Mouse (Mus musculus): Measurements from ENCODE around the gene Rnasek.

Gene Rnasek

DNA sequence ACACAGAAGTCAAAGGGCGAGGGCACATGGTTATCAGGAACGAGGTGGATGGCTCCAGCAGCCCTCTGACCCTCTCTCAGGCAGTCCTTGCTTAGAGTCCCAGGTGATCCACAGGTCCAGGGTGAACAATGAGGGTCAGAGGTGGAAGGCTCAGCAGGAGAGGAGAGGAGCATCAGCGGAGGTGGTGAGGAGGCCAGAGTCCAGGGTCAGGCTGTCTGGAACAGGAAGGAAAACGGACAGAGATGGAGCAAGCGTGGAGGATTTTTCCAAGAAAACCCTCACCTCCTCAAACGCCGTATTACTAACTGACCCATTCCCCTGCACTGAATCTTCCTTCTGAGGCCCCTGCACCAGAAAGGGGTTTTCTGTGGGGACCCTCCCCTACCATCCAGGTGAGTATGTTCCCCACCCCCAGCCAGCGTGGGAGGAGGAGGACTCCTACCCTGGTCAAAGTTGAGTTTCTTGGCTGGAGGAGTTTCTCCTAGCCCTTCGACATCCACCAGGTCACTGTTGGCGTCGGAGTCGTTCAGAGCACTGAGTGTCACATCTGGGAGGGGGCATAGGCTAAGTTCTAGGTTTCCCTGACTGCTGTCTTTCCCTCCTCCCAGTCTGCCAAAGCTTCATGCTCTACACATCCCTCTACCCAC lies 4.3 kb downstream of the Rnasek start:
- DNase-seq, result no peak

DNA sequence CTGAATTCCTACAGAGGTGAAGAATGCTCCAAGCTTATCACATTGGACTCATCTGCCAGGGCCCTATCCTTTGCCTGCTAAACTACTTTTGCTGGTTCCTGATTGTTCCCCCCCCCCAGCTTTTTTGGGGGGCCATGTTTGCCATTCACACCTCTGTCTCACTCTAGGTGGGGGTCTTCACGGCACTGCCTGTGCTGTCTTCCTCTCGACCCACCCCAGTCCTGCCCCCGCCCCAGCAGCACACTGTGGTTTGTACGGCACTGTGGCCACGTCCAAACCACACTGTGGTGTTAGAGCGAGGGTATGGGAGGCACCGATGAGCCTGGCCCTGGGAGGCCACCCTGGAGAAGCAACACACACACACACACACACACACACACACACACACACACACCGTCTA lies 5.1 kb downstream of the Rnasek start:
- no peak for DNase-seq

GRCm38 (mm10) chr11:70234037-70234436 lies 5.6 kb downstream of the Rnasek start:
- no peak for DNase-seq

DNA sequence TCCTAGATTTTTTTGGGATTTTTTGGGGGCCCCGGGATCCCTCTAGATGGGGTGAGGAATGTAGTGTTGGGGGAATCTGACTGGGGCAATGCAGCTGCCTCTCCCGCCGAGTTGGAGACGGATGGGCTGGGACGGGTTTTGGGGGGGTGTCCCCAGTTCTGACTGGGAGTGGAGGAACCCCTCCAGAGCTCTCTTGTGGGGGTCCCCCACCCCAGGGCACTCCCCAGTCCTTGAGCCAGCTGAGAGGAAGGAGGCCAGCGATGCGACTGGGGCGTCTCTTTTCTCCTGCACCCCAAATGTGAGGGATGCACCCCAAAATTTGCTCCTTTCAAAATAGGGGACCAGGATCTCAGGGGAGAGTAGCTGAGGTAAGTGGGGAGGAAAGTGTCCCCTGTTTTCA lies 6.6 kb downstream of the Rnasek start:
- DNase-seq, result no peak

DNA sequence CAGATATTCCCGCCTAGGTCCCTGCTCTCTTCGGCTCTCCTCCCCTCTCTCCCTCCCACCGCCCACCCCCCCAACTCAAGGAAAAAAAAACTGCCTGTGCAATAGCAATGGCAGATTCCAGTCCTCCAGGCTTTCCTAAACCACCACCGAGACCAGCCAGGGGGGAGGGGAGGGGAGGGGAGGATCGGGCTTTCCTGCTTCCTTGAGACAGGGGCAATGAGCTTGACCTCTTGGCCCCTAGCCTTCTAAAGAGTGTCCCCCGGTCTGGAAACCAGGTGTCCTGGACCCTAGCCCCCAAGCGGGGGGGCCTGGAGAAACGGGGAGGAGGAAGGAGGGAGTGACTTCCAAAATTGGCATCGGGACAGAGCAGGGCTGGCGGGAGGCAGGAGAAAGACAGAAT lies 7.1 kb downstream of the Rnasek start:
- DNase-seq, result no peak

DNA sequence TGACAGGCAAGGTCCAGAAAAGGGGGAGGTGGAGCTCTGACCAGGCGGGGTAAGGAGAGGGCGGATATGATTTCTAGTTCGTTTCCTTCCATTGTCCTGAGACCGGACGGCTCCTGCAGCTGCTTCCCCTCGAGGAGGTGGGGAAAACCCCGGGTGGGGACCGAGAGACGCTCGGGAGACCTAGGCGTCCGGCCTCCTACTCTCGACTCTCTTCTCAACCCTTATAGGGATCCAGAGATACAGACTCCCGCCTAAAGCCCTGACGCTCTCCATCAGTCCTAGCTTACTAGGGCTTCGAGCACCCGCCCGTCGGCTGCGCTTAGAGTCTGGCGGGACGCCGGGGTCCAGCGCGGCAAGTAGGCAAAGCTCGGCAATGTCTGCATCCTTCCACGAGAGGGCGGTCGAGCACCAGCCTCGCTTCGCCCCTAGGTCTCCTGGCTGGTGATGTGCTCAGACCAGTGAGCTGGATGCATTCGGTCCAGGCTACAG lies 9.4 kb downstream of the Rnasek start:
- peak; percentile 78 to 82 for DNase-seq

DNA sequence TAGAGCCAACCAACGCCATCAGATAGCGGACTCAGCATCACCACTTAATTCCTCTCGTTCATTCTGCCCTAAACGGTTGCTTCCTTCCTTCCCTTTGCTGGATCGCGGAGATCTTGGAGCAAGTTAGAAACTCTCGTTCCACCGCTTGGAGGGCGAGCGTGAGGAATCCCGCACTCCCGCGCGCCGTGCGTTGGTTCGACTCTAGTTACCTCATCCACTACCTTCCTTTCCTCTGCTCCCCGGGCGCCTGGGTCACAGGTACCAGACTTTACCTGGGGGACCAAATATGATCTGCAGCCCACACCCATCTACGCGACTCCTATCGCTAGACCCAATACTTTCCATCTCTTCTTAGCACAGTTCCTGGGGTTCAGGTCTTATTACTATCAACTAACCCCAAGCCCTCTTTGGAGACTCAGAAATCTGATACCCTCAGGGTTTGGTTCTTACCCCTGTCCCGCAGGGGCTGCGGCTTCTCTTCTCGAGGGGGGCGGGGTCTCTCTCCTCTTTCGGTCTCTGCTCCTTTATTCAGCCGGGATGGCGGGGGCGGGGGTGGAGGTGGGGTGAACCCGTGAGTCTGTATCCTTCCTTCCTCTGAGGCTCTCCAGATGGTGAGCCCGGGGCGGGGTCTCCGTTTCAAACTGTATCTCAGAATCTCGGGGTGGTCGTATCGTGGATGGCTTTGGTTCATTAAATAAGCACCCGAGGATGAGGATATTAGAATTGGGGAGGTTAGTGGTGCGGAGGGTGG lies 10.2 kb downstream of the Rnasek start, which contains the start of gene Bcl6b:
Gene Bcl6b (minus strand): TSS at position 539 of the 751 bp plus-strand sequence.
- DNase-seq, result peak in 1 of 2 experiments; percentile 45

GRCm38 (mm10) chr11:70228828-70229227 lies 10.8 kb downstream of the Rnasek start:
- DNase-seq, result peak; percentile 78 to 82

GRCm38 (mm10) chr11:70227661-70228245 lies 11.9 kb downstream of the Rnasek start:
- DNase-seq, result no peak

DNA sequence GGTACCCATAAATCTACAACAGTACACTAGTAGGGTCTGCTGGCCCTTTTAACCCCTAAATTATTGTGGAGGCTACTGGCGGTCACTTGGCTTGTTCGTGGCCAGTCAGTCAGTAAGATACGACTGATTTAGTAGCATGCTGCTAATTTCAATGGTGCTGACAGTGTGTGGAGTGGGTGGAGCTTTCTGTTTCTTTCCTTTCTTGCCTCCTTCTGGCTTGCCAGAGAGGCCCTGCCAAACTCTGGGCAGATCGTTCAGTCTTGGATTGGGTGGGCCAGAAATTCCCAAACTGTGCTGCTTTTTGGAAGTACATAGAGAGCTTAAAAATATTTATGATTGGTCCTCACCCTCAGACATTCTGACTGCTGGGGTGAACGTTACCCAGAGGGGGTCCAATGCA lies 12.5 kb downstream of the Rnasek start:
- no peak for DNase-seq

GRCm38 (mm10) chr11:70226602-70226890 lies 13.1 kb downstream of the Rnasek start:
- no peak for DNase-seq

GRCm38 (mm10) chr11:70225798-70226601 lies 13.6 kb downstream of the Rnasek start:
- DNase-seq, result no peak

- DNase-seq, result peak in 1 of 2 experiments; percentile 9
Measured at GRCm38 (mm10) chr11:70223724-70224123, 15.9 kb downstream of the Rnasek start.

DNA sequence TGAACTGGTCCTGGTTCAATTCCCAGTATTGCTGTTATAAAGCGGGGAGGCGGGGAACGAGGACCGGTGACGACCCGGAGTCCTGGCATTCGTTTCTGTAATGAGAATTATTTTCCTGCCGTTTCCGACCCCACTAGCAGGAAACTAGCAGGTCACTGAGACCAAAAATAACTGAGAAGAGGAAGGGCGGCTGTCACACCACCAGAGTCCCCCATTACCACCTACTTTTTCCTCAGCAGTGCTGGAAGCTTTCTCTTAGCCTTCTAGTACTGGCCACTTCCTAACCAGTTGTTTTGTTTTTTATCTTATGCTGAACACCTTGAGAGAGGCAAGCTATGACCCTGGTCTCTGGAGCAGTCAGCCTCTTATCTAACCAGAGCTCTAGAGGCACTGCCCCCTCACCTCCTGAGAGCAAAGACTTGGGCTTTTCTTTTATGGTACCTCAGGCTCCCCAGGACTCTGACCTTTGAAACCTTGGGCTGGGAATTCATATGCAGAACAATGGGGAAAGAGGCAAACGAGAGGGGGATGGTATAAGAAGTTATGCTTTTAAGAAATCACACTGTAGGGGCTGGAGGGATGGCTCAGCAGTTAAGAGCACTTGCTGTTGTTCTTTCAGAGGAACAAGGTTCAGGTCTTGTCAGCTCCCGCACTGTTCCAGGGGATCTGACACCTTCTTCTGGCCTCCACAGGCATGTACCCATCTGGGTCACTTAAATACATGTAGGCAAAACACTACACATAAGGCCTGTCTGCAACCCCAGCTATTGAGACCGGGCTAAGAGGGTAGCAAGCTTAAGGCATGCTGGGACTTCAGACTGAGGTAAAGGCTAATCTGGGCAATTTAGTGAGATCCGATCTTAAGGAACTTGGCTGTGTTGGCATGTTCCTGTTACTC lies 17.8 kb downstream of the Rnasek start:
- DNase-seq, result no peak

DNA sequence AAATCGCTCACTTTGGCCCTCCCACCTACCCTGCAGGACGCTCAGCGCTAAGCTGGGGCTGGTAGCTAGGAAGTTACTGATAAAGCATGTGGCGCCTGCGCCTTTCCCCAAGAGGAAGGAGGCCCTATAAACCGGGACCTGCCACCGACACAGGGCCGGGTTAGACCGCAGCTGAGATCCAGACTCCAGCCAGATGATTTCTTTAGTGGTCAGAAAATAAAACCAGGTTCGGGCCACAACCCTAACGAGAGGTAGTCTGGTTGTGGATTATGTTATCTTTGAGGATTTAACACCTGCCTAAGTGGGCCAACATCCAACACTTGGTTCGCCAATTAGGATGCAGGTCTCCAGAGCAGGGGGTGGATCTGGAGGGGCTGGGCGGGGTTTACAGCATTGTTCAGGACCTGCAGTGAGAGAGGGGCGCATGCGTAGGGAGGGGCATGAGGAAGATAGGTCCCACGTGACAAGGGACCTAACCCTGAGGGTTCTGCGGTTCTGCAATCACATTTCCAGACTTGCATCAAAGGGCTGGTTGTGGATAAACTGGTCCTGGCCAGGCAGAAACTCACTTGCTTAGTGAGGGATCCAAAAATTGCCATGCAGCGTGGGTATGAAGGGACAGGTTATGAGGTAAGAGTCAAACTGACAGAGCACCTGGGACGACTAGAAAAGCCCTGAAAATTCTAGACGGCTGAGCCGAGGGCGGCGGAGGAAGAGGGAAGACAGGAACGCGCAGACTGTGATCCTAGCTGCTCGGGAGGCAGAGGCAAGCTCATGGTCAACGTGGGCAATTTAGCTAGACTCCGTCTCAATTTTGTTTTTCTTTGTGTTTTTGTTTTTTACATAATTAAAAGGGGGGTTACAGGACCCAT lies 18.7 kb downstream of the Rnasek start, which contains the start of gene Slc16a13:
Gene Slc16a13 (minus strand): TSS at position 334 of the 872 bp plus-strand sequence.
- peak; percentile 86 to 91 for DNase-seq

- DNase-seq, result no peak
Measured at GRCm38 (mm10) chr11:70220323-70220722, 19.3 kb downstream of the Rnasek start.

DNA sequence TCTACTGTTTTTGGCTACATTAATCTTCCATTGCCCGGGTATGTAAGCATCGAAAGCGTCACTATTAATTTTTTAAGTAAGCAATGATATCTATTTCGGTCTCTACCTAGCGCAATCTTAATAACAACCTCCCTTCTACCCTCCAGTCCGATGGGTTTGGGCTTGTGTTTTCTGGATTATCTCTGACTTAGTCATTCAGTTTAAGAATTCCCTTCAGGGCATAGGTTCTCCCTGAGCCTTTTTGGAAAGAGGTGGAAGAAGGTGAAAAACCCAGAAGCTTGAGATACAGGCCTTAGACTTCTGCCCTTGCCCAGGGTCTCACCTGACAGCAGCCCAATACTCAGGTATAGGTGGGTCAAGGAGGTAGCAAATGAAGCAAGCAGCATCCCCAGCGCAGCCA lies 19.8 kb downstream of the Rnasek start:
- DNase-seq, result no peak

DNA sequence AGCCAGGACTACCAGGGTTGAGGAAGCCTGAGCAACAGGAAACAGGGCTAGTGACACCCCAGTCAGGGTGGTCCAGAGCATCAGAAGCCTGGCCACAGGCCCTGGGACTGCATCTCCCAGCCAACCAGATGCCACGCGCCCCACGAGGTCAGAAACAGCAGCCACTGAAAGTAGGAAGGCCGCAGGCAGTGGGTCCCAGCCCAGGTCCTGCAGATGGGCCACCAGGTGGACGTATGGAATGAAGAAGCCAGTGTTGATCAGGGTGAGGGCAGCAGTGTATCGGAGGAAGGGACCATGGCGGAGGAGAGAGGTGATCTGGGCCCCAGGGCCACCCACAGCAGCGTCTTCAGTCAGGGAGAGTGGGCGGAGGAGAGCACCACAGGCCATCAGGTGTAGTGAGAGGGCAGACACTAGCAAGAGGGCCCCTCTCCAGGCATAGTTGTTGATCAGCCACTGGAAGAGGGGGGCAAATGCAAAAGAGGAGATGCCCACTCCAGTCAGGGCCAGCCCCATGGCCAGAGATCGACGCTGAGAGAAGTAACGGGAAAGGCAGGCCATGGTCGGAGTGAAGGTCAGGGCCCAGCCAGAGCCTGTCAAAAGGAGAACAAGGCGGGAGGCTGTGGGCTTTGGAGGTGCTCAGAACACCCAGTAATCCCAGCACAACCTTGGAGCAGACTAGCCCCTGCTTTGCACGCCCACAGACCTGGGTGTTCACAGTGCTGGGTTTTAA lies 20.7 kb downstream of the Rnasek start:
- DNase-seq, result peak in 1 of 2 experiments; percentile 13

- no peak for DNase-seq
Measured at GRCm38 (mm10) chr11:70218039-70218438, 21.6 kb downstream of the Rnasek start.

GRCm38 (mm10) chr11:70216103-70216502 lies 23.5 kb downstream of the Rnasek start:
- no peak for DNase-seq

Data from thymus, postnatal 36 days (tissue).